Mouse (Mus musculus) intestine, postnatal 0 days (tissue): ENCODE measurements around the gene Spdye4a. TPM values are rescaled to one million over a fixed set of nuclear protein-coding genes. Genes with fewer than 3 reads are reported as not detected.

Experiments
- ATAC-seq: fragments of 200-750 bp; cut with Nextera tagmentation; 2 replicates; pipeline ENCODE4 v1.8.0; 2017; ENCODE audit warnings: mild to moderate bottlenecking, moderate TSS enrichment, moderate library complexity
- H3K27ac ChIP-seq: fragments of 300-500 bp; sonication (generic); 2 replicates; pipeline ENCODE4 v1.5.1; 2014; ENCODE audit warnings: mild to moderate bottlenecking, low read depth, low read length, moderate library complexity
- H3K27me3 ChIP-seq: fragments of 300-500 bp; sonication (generic); replicated peaks from 2 replicates; pipeline ENCODE4 v1.6.1; 2014; ENCODE audit warnings: low read length, mixed read lengths; ENCODE audit not compliant: control insufficient read depth, insufficient read depth
- H3K36me3 ChIP-seq: fragments of 300-500 bp; sonication (generic); 2 replicates; pipeline ENCODE4 v1.6.1; 2014; ENCODE audit warnings: mild to moderate bottlenecking, moderate library complexity; ENCODE audit not compliant: control insufficient read depth, insufficient read depth
- H3K4me1 ChIP-seq: fragments of 300-500 bp; sonication (generic); replicated peaks from 2 replicates; pipeline ENCODE4 v1.6.1; 2014; ENCODE audit warnings: antibody characterized with exemption, low read length, mixed read lengths; ENCODE audit not compliant: control insufficient read depth, insufficient read depth
- H3K4me2 ChIP-seq: fragments of 300-500 bp; sonication (generic); replicated peaks from 2 replicates; pipeline ENCODE4 v1.6.1; 2014; ENCODE audit warnings: low read depth, mild to moderate bottlenecking, moderate library complexity
- H3K4me3 ChIP-seq: fragments of 300-500 bp; sonication (generic); 2 replicates; pipeline ENCODE4 v1.5.1; 2014; ENCODE audit warnings: low read depth, low read length
- H3K9ac ChIP-seq: fragments of 300-500 bp; sonication (generic); 2 replicates; pipeline ENCODE4 v1.6.1; 2014; ENCODE audit warnings: mild to moderate bottlenecking, low read depth, low read length
- H3K9me3 ChIP-seq: fragments of 300-500 bp; sonication (generic); 2 replicates; pipeline ENCODE4 v1.6.1; 2016; ENCODE audit warnings: mixed run types; ENCODE audit not compliant: control insufficient read depth
- CTCF ChIP-seq: sonication (generic); IDR thresholded peaks from 2 replicates; pipeline ENCODE4 v1.5.1; 2016; ENCODE audit warnings: low read depth, mild to moderate bottlenecking, control low read depth, antibody characterized with exemption, moderate library complexity
- WGBS: fragments of 180-500 bp; shearing (Covaris S2); extraction: QIAGEN DNeasy Blood & Tissue Kit; methylation state at CpG from one replicate; pipeline ENCODE4 v1.1.7; 2014; 5-methylcytosine and 5-hydroxymethylcytosine counted together
- polyA plus RNA-seq: library from polyadenylated mRNA; unstranded; fragments of >200 nt; fragmentation: Nextera tagmentation; extraction: Ambion mirVana; gene quantifications from 2 replicates; pipeline ENCODE4 v1.2.1, GENCODE M21; 2015

The Spdye4a gene
- not detected in 2 replicates for polyA plus RNA-seq

GRCm38 (mm10) chr5:143226790-143227189, at the start of gene Spdye4a:
Spdye4a (minus strand) TSS chr5:143226890.
- 88% methylated on average over 3 of the region's 3 CpGs for WGBS
- Histone ChIP-seq H3K9me3 (no peaks in the 10 kb centered on the region), H3K4me1 (no peaks in the 10 kb centered on the region), H3K27ac (no peak within 1 kb of the TSS), H3K4me3 (no peak within 1 kb of the TSS), H3K27me3 (peaks cover 4% of the 10 kb centered on the region; the same call in 1 of the 2 replicates), H3K9ac (no peak within 1 kb of the TSS), H3K36me3 (no peaks in the 10 kb centered on the region), H3K4me2 (no peak within 1 kb of the TSS)
- ATAC-seq, result no peak
- TF ChIP-seq CTCF, result no peak

DNA sequence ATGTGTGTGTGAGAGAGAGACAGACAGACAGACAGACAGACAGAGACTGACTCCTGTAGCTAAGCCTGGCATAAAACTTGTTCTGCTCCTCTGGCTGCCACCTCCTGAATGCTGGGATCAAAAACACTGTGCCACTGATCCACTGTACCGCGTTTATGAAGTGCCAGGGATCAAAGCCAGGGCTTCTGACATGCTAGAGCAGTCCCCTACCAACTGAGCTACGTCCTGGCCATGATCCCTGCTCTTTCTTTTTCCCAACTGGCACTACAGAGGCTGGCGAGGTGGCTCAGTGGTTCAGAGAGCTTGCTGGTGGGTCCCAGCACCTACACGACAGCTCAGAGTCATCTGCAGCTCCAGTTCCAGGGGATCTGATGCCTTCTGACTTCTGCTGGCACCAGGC, 49.1 kb upstream of the Spdye4a start:
- Histone ChIP-seq H3K36me3 (no peaks in the 10 kb centered on the region), H3K27ac (no peak overlapping the region), H3K9me3 (no peaks in the 10 kb centered on the region), H3K9ac (no peak overlapping the region), H3K27me3 (peaks cover 12% of the 10 kb centered on the region; the same call in 1 of the 2 replicates), H3K4me1 (no peaks in the 10 kb centered on the region), H3K4me2 (no peak overlapping the region), H3K4me3 (no peak overlapping the region)
- no peak for TF ChIP-seq CTCF
- no peak for ATAC-seq
- 56% methylated on average over 5 of the region's 5 CpGs for WGBS

DNA sequence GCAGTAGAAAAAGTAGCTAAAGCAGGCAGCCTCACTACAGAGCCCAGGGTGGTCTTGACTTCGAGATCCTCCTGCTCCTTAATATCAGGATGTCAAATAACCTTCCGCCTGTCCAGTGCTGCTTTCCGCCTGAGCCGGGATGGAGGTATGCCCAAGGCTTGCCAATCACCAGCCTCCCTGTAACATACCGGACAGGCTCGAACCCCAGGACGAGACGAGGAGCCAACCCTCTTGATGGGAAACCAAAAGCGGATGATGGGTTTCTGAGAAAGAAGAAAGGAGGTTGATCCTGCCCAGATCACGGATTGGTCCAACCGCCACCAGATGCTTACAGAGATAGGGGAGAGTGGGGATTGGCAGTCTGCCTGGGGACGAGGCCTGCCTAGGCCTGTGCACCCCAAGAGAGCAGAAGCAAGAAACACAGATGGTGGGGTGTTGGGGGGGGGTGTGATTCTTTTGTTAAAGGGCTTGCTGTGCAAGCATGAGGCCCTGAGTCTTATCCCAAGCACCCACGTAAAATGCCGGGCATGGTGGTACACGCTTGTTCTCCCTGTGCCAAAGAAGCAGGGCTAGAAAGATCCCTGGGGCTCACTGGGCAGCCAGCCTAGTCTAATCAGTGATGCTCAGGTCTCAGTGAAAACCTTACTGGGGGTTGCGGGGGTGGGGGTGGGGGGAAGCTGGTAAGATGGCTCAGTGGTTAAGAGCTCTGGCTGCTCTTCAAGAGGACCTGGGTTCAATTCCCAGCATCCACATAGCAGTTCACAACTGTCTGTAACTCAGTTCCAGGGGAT, 46.0 kb upstream of the Spdye4a start:
- H3K4me2 ChIP-seq, result no peak overlapping the region
- TF ChIP-seq CTCF, result no peak
- 92% methylated on average over 16 of the region's 16 CpGs for WGBS
- H3K36me3 ChIP-seq, result no peaks in the 10 kb centered on the region
- no peak overlapping the region for H3K9ac ChIP-seq
- H3K27ac ChIP-seq, result no peak overlapping the region
- H3K4me1 ChIP-seq, result 0 out of 2 replicates have a peak, but pooled peaks cover 3% of the 10 kb centered on the region
- 0 out of 2 replicates have a peak, but pooled peaks cover 4% of the 10 kb centered on the region for H3K27me3 ChIP-seq
- H3K9me3 ChIP-seq, result no peaks in the 10 kb centered on the region
- ATAC-seq, result no peak
- H3K4me3 ChIP-seq, result no peak overlapping the region

DNA sequence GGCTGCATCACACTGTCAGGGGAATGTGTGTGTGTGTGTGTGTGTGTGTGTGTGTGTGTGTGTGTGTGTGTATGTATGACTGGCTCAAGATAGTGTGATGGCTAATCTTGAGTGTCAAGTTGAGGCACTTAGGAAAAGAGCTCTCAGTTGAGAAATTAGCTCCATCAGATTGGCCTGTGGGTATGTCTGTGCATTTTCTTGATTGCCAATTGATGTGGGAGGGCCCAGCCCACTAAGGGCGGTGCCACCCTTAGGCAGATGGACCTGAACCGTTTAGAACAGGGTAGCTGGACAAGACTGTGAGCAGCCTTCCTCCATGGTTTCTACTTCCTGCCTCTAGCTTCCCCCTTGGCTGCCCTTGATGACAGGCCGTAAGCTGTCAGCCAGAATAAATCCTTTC, 45.4 kb upstream of the Spdye4a start:
- TF ChIP-seq CTCF, result no peak
- no peak for ATAC-seq
- Histone ChIP-seq H3K27ac (no peak overlapping the region), H3K9me3 (no peaks in the 10 kb centered on the region), H3K27me3 (no peaks in the 10 kb centered on the region), H3K36me3 (no peaks in the 10 kb centered on the region), H3K4me1 (0 out of 2 replicates have a peak, but pooled peaks cover 3% of the 10 kb centered on the region), H3K4me2 (no peak overlapping the region), H3K4me3 (no peak overlapping the region), H3K9ac (no peak overlapping the region)
- WGBS, result 77% methylated on average over 3 of the region's 3 CpGs

DNA sequence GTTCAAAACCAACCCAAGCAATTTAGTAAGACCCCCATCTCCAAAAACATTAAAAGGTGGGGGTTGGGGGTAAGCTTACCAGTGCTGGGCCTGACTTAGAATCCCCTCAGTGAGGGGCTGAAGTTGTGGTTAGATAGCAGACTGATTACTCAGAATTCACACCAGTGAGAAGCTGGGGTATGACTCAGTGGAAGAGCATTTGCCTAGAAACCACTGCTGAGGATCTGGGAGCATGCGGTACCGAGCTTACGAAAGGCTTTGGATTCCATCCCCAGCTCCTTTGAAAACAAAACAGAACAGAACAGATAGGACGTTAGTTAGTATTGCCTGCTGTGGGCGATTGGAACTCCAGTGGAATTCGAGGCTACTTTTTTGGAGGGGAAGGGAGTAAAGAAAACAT, 45.0 kb upstream of the Spdye4a start:
- no peak overlapping the region for H3K9ac ChIP-seq
- H3K4me1 ChIP-seq, result 0 out of 2 replicates have a peak, but pooled peaks cover 3% of the 10 kb centered on the region
- H3K36me3 ChIP-seq, result no peaks in the 10 kb centered on the region
- no peak for TF ChIP-seq CTCF
- ATAC-seq, result no peak
- 84% methylated on average over 6 of the region's 6 CpGs for WGBS
- H3K27me3 ChIP-seq, result no peaks in the 10 kb centered on the region
- H3K9me3 ChIP-seq, result no peaks in the 10 kb centered on the region
- H3K4me3 ChIP-seq, result no peak overlapping the region
- no peak overlapping the region for H3K27ac ChIP-seq
- no peak overlapping the region for H3K4me2 ChIP-seq

GRCm38 (mm10) chr5:143270151-143270519, 43.4 kb upstream of the Spdye4a start:
- H3K36me3 ChIP-seq, result no peaks in the 10 kb centered on the region
- 3% methylated on average over 12 of the region's 12 CpGs for WGBS
- H3K27ac ChIP-seq, result no peak overlapping the region
- ATAC-seq, result peak; percentile 17; the same call in 1 of the 2 replicates
- peak overlapping the region; percentile 94 for H3K4me3 ChIP-seq
- H3K4me1 ChIP-seq, result 0 out of 2 replicates have a peak, but pooled peaks cover 3% of the 10 kb centered on the region
- no peaks in the 10 kb centered on the region for H3K27me3 ChIP-seq
- no peak for TF ChIP-seq CTCF
- peak overlapping the region; percentile 98 for H3K4me2 ChIP-seq
- H3K9me3 ChIP-seq, result no peaks in the 10 kb centered on the region
- peak overlapping the region; percentile 68 for H3K9ac ChIP-seq
